Mouse (Mus musculus): ENCODE results near the gene Nkx6-2. TPM values are rescaled to one million over a fixed set of nuclear protein-coding genes. Genes with fewer than 3 reads are reported as not detected.
A peak's percentile ranks its signal among the peaks of the same experiment; 100 is the strongest.

The Nkx6-2 gene
- total RNA-seq, 2 experiments from 2014 or later, result not detected

- ATAC-seq (replicated peaks; ENCODE audit: poor library complexity), result no peak
These were observed 11.8 kb downstream of the Nkx6-2 start for GRCm38 (mm10) chr7:139570788-139571187.

- ATAC-seq (replicated peaks; ENCODE audit: poor library complexity), result peak; percentile 87
These were observed 16.1 kb downstream of the Nkx6-2 start for GRCm38 (mm10) chr7:139566533-139566932.

- peak; percentile 32 for ATAC-seq (replicated peaks; ENCODE audit: poor library complexity)
These were observed 16.6 kb downstream of the Nkx6-2 start for GRCm38 (mm10) chr7:139565998-139566397.

- ATAC-seq (replicated peaks; ENCODE audit: poor library complexity), result no peak
These were observed 18.4 kb downstream of the Nkx6-2 start for GRCm38 (mm10) chr7:139564161-139564560.

- no peak for ATAC-seq (replicated peaks; ENCODE audit: poor library complexity)
These were observed 19.2 kb downstream of the Nkx6-2 start for GRCm38 (mm10) chr7:139563425-139563824.

GRCm38 (mm10) chr7:139559659-139560058 lies 22.9 kb downstream of the Nkx6-2 start:
- no peak for ATAC-seq (replicated peaks; ENCODE audit: poor library complexity)

- ATAC-seq (replicated peaks; ENCODE audit: poor library complexity), result no peak
These were observed 25.7 kb downstream of the Nkx6-2 start for GRCm38 (mm10) chr7:139556746-139557526.

- no peak for ATAC-seq (replicated peaks; ENCODE audit: poor library complexity)
These were observed 26.3 kb downstream of the Nkx6-2 start for GRCm38 (mm10) chr7:139556331-139556730.

GRCm38 (mm10) chr7:139551519-139551918 lies 31.1 kb downstream of the Nkx6-2 start:
- ATAC-seq (replicated peaks; ENCODE audit: poor library complexity), result no peak

- no peak for ATAC-seq (replicated peaks; ENCODE audit: poor library complexity)
These were observed 32.4 kb downstream of the Nkx6-2 start for GRCm38 (mm10) chr7:139550086-139550783.

- ATAC-seq (replicated peaks; ENCODE audit: poor library complexity), result no peak
These were observed 35.3 kb downstream of the Nkx6-2 start for GRCm38 (mm10) chr7:139547325-139547724.

GRCm38 (mm10) chr7:139544706-139545625 lies 37.6 kb downstream of the Nkx6-2 start:
- ATAC-seq (replicated peaks; ENCODE audit: poor library complexity), result no peak

GRCm38 (mm10) chr7:139541422-139541821 lies 41.2 kb downstream of the Nkx6-2 start:
- no peak for ATAC-seq (replicated peaks; ENCODE audit: poor library complexity)

GRCm38 (mm10) chr7:139540601-139541000 lies 42.0 kb downstream of the Nkx6-2 start:
- no peak for ATAC-seq (replicated peaks; ENCODE audit: poor library complexity)

- ATAC-seq (replicated peaks; ENCODE audit: poor library complexity), result no peak
These were observed 44.1 kb downstream of the Nkx6-2 start for GRCm38 (mm10) chr7:139538541-139538940.

- no peak for ATAC-seq (replicated peaks; ENCODE audit: poor library complexity)
These were observed 44.8 kb downstream of the Nkx6-2 start for GRCm38 (mm10) chr7:139537831-139538230.

GRCm38 (mm10) chr7:139536831-139537230 lies 45.8 kb downstream of the Nkx6-2 start:
- no peak for ATAC-seq (replicated peaks; ENCODE audit: poor library complexity)

- no peak for ATAC-seq (replicated peaks; ENCODE audit: poor library complexity)
These were observed 46.3 kb downstream of the Nkx6-2 start for GRCm38 (mm10) chr7:139536331-139536730.

- no peak for ATAC-seq (replicated peaks; ENCODE audit: poor library complexity)
These were observed 51.2 kb downstream of the Nkx6-2 start for GRCm38 (mm10) chr7:139531428-139531801.

- no peak for ATAC-seq (replicated peaks; ENCODE audit: poor library complexity)
These were observed 51.8 kb downstream of the Nkx6-2 start for GRCm38 (mm10) chr7:139530591-139531427.

Measured in megakaryocyte progenitor cell, adult 5-6 weeks (primary cell).